Mouse (Mus musculus): ENCODE measurements around the gene Tmem185b.

DNA sequence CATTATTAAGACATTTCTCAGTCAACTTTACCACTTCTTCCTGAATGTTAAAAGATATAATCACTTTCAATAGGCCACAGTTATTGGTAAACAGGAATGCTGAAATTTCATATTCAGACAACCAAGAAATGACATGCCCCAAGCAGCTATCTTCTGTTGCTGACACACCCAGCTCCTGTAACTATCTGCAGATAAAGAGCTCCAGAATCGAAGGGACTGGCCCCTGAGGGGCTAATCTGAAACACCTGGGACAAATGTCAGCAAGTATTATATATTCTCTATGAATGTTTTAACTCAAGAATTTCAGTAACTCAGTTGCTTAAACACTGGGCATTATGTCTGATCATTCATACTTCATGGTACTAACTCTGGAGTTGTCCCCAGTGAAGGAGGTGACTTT, 44.2 kb downstream of the Tmem185b start:
- TF ChIP-seq CTCF (IDR thresholded peaks at IDR 0.05): no peak
- TF ChIP-seq EP300 (IDR thresholded peaks at IDR 0.05; ENCODE audit: insufficient read depth, low read depth, low read length): no peak

Measured in heart, adult 2 months (tissue).